Mouse (Mus musculus): Measurements from ENCODE around the gene H2afx.
"Not testable (repeated sequence)": the region's sequence is repeated elsewhere in the genome, so short reads cannot be mapped to it uniquely, and the experiment has no call there.

Gene H2afx

GRCm38 (mm10) chr9:44318826-44319095 lies 15.7 kb upstream of the H2afx start:
- DNase-seq (ENCODE audit: low spot score in 2 of 2), result no peak

DNA sequence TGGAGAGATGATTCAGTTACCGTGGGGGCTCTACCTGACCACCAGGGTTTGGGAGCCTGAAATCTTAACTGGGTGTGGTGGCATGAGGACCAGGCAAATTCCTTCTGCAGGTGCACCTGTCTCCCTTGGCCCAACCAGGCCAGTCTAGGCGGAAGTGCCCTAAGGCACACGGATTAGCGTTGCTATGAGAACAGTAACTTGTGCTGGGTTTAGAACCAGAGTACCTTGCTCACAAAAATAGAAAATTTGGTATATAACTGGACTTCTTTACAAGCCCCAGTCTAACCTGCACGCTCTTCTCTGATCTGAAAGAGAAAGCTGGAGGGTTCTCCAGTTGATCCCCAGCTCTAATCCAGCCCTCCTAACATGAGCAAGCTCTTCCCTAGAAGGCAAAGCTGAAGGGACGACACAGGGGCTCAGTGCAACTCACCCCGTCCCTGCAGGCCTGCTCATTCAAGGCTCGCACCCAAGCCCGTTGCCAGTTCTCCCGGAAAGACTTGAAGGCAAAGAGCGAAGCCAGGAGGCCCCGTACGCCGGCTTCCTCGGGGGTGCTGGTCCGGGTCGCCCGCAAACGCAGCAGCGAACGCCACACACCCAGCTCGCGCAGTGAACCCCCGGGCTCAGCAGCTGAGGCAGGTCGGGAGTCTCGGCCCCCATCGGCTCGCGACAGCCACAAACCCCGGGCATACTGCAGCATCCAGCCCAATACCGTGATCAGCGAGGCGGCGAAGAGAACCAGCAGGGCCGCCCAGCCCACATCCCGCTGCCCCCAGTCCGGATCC lies 15.2 kb upstream of the H2afx start:
- no peak for DNase-seq (ENCODE audit: low spot score in 2 of 2)

- peak; percentile 86 to 89 for DNase-seq (ENCODE audit: low spot score in 2 of 2)
Observed at GRCm38 (mm10) chr9:44319887-44320798, 14.4 kb upstream of the H2afx start, which contains the start of gene C2cd2l. Gene C2cd2l, minus strand, starts transcription at chr9:44320285.

DNA sequence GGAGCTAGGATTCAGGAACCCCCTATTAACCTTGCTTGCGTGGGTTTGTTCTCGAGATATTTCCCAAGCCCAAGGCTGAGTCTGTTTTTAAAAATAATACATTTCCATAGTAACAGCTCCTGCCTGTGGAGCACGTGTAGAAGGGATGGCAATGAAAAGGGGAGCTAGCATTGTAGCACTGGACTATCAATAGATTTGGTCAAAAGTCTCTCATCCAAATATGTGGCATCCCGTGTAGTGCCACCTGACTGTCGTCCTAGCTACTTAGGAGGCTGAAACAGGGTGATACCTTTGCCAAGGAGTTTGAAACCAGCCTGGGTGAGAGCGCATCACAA lies 13.7 kb upstream of the H2afx start:
- DNase-seq (ENCODE audit: low spot score in 2 of 2), result no peak

GRCm38 (mm10) chr9:44323656-44324055 lies 10.8 kb upstream of the H2afx start:
- not testable (repeated sequence) for DNase-seq (ENCODE audit: low spot score in 2 of 2)

DNA sequence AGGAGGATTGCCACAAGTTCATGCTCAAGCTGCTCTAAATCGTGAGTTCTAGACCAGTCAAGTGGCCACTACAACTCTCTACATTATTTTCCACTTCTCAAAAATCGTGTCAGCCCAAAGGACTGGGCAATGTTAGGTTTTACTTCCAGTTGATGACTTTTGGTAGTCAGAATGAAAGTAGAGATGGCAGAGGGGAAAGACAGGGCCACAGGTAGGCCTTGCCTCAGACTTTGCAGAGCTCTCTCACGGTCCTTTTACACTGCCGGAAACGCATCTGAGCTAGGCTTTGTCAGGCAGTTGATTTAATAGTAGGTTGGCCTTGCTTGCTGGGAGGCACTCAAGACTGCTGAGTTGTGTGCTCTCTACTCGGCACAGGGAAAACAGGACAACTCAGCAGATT lies 10.3 kb upstream of the H2afx start:
- DNase-seq (ENCODE audit: low spot score in 2 of 2), result no peak

- not testable (repeated sequence) for DNase-seq (ENCODE audit: low spot score in 2 of 2)
Observed at GRCm38 (mm10) chr9:44325032-44325767, 9.3 kb upstream of the H2afx start.

- no peak for DNase-seq (ENCODE audit: low spot score in 2 of 2)
Observed at GRCm38 (mm10) chr9:44325768-44326370, 8.6 kb upstream of the H2afx start, which contains the start of gene Dpagt1. Gene Dpagt1, plus strand, starts transcription at chr9:44326019.

DNA sequence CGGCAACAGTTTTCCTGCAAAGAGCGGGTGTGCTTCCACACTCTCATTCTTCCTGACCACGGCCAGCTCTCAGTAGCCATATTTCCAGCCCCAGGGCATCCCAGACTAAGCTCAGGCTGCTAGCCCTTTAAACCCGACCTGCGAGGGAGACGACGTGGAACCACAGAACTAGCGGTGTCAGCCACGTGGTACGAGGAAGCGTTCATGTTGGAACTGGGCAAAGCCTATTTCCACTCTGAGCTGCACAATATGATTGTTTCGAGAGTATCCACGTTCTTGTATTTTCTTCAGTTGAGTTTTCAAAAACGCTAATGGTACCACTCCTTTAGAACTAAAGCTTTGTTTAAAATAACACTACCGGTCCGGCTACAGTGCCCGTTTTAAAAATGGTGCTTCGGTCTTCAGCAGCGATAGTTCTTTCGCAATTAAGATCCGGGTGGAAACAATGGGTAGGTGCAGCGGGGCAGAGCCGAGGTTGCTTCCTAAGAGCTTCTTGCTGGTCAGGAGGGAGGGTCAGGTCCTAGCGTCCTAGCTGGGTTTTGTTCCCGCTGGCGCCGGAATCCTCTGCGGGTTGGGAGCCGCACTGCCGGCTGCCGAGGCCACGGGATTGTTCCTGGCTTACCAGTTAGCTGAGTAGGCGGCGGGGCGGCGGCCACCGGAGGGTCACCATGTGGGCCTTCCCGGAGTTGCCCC lies 8.0 kb upstream of the H2afx start:
- DNase-seq (ENCODE audit: low spot score in 2 of 2), result peak; percentile 80 to 82

- DNase-seq (ENCODE audit: low spot score in 2 of 2), result peak in 1 of 2 experiments; percentile 41
Observed at GRCm38 (mm10) chr9:44327064-44327711, 7.3 kb upstream of the H2afx start.

- DNase-seq (ENCODE audit: low spot score in 2 of 2), result no peak
Observed at GRCm38 (mm10) chr9:44327926-44328325, 6.6 kb upstream of the H2afx start.

DNA sequence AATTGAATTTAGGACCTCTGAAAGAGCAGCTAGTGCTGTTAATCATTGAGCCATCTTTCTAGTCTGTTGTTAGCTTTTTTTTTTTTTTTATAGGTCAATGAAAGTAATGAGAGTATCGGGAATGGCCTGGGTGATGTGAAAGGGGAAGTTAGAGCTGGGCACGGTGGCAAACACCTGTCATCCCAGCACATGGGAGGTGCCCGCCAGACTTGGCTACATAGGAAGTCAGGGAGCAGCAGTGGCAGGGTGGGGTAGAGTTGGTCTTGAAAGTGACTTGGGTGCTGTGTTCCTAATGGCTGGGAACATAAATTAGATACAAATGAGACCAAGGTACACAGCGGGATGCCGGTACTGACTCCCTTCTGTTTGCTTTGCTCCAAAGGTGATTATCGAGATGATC lies 3.8 kb upstream of the H2afx start:
- DNase-seq (ENCODE audit: low spot score in 2 of 2), result no peak

DNA sequence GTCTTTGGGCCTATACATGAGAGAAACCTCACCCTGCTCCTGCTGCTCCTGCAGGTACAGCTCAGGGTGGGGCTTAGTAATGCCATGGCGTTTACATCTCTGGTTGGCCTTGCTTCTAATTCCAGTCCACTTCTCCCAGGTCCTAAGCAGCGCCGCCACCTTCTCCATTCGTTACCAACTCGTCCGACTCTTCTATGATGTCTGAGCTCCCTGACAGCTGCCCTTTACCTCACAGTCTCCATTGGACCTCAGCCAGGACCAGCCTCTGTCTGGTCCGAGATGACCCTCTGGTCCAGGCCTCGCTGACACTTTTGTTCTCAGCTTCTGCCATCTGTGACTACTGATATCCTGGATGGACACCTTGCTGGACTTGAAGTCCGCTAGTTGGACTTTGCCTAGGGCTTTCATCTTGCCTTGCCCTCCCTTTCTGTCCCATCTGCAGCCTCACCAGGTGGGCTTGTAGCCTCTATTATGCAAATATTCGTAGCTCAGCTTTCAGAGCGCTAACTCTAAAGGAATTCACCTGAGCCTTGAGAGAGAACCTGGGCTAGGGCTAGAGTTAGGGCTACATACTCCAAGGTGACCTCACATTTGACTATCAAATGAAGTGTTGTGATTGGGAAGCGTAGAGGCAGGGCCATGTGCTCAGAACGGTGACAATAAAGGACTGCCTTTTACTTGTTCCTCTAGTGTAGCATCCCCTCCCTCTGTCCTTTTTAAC lies 1.4 kb upstream of the H2afx start:
- DNase-seq (ENCODE audit: low spot score in 2 of 2), result no peak

DNA sequence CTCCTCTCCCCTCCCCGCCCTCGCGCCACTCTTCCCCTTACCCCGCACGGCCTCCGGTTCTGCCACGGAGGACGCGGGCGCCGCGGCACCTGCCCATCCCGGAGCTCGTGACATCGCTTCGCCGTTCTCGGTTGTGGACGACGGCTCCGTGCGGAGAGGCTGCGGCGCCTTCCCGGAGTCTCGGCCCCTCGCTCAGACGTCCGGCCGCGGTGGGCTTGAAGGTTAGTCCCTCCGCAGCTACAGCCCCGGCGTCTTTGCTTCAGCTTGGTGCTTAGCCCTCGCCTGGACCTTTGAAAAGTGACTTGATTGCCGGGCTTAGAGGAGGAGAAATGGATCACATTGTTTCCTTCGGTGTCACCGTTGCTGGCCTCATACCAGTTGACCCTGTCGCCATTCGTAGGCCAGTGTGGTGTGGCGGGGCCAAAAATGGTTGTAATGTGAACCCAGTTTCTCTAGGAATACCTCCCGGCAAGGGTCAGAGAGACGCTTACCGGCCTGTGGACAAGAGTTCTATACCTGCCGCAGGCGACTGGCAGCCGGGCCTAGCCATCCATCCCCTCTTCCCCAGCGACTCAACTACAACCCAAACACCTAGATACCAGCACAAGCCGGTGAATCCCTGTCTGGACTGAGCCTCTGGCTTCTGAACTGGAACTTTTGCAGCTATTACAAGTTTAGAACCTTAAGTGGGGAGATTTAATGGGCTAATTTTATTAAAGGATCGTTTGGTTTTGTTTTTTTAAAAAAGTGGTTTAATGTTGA lies 1.0 kb downstream of the H2afx start:
- DNase-seq (ENCODE audit: low spot score in 2 of 2), result peak in 1 of 2 experiments; percentile 36

DNA sequence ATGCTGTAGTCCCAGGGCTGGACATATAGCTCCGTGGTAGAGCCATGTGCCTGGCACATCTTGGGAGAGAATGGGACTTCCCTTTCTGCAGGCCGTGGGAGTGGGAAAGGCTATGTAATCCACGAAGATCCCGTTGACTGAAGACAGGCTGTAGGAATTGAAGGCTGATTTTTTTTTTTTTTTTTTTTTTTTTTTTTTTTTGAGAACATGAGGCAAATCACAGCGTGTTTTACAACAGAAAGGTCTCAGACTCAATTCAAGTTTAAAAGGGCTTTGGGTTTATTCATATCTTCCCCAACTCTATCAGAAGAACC lies 1.6 kb downstream of the H2afx start:
- DNase-seq (ENCODE audit: low spot score in 2 of 2), result no peak

DNA sequence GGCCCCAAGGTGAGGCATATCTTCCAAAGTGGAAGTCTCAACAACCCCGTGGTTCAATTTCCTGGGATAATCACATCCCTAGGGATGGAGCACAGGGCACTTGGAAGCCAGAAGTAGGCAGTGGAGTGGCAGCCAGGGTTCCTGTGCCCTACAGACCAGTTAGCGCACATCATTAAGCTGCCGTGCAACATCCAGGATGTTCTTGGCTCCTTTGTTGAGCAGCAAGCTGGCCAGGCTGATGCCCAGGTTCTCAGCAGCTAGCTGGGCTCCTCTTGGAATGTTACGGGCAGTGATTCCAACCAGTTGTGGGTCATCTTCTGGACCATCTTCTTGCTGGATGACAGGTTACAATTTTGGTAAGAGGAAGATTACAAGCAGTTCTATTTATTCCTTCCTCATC lies 2.0 kb downstream of the H2afx start:
- not testable (repeated sequence) for DNase-seq (ENCODE audit: low spot score in 2 of 2)

DNA sequence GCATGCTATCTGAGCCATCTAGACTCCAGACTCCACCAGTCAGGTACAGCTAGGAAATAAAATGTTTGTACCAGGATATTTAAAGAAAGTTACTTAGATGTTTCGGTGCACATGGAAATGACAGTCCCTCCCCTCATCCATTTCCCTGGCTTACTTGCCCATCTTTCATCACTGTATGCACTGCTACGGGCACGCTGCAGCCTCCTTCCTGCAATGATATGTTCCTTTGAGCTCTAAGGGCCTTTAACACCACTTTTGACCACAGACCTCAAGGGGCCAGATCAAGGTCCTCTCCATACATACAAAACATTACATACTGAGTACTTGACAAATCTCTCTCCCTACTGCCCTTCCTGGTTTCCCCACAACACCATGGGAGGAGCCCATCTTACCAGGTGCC lies 2.5 kb downstream of the H2afx start:
- DNase-seq (ENCODE audit: low spot score in 2 of 2), result no peak

GRCm38 (mm10) chr9:44337436-44338169 lies 3.1 kb downstream of the H2afx start:
- no peak for DNase-seq (ENCODE audit: low spot score in 2 of 2)

- DNase-seq (ENCODE audit: low spot score in 2 of 2), result no peak
Observed at GRCm38 (mm10) chr9:44338574-44338973, 4.1 kb downstream of the H2afx start.
